Mouse (Mus musculus): ENCODE results near the gene Odf3b. TPM values are rescaled to one million over a fixed set of nuclear protein-coding genes. Genes with fewer than 3 reads are reported as not detected.

Odf3b gene
- polyA plus RNA-seq, 1 experiment = 106 TPM

- no peak for DNase-seq
- TF ChIP-seq CTCF (IDR thresholded peaks at IDR 0.05; ENCODE audit: insufficient read depth, low read length) = no peak
- no peak for TF ChIP-seq POLR2A (IDR thresholded peaks at IDR 0.05; ENCODE audit: borderline replicate concordance, extremely low read depth, low read depth, low read length)
- 88% methylated on average over 7 of the region's 7 CpGs for WGBS
- H3K4me3 ChIP-seq (replicated peaks; ENCODE audit: extremely low read depth, low read depth, low read length) = no peak within 1 kb of the TSS
- H3K4me1 ChIP-seq (ENCODE audit: control insufficient read depth, insufficient read depth, low read length) = no peaks in the 10 kb centered on the region
These were observed 44.8 kb downstream of the Odf3b start, which contains the start of gene Miox for GRCm38 (mm10) chr15:89334271-89334670. Gene Miox, plus strand, starts transcription at chr15:89334398.

Other genes starting within 250 kb of the Odf3b start
- 28.2 and 32.2 TPM in 2 replicates for gene Mapk12, start 238.6 kb downstream of the Odf3b start, polyA plus RNA-seq (2012; rRNA removed)
- 13.7 and 14.0 TPM in 2 replicates for gene Mapk11, start 229.7 kb downstream of the Odf3b start, polyA plus RNA-seq (2012; rRNA removed)
- gene Plxnb2, start 198.5 kb downstream of the Odf3b start, polyA plus RNA-seq (2012; rRNA removed) = 204 and 210 TPM in 2 replicates
- 15.6 and 17.2 TPM in 2 replicates for gene Dennd6b, start 182.8 kb downstream of the Odf3b start, polyA plus RNA-seq (2012; rRNA removed)
- gene Ppp6r2, start 167.7 kb downstream of the Odf3b start, polyA plus RNA-seq (2012; rRNA removed) = 153 and 372 TPM in 2 replicates
- 188 and 208 TPM in 2 replicates for gene Sbf1, start 64.0 kb downstream of the Odf3b start, polyA plus RNA-seq (2012; rRNA removed)
- gene Adm2, start 56.6 kb downstream of the Odf3b start, polyA plus RNA-seq (2012; rRNA removed) = 0.14 and 0.75 TPM in 2 replicates
- 0.24 and 1.2 TPM in 2 replicates for gene Miox, start 44.9 kb downstream of the Odf3b start, polyA plus RNA-seq (2012; rRNA removed)
- 81.7 and 84.4 TPM in 2 replicates for gene Lmf2, start 23.6 kb downstream of the Odf3b start, polyA plus RNA-seq (2012; rRNA removed)
- 105 and 117 TPM in 2 replicates for gene Ncaph2, start 23.6 kb downstream of the Odf3b start, polyA plus RNA-seq (2012; rRNA removed)
- gene Sco2, start 5.4 kb downstream of the Odf3b start, polyA plus RNA-seq (2012; rRNA removed) = 57.7 and 65.5 TPM in 2 replicates
- 14.4 and 21.5 TPM in 2 replicates for gene Tymp, start 2.2 kb downstream of the Odf3b start, polyA plus RNA-seq (2012; rRNA removed)
- gene Klhdc7b, start 5.6 kb upstream of the Odf3b start, polyA plus RNA-seq (2012; rRNA removed) = 0.03 and 0.07 TPM in 2 replicates
- gene Syce3, start 31.2 kb upstream of the Odf3b start, polyA plus RNA-seq (2012; rRNA removed) = not detected in 2 replicates
- 4.3 and 28.9 TPM in 2 replicates for gene Cpt1b, start 46.6 kb upstream of the Odf3b start, polyA plus RNA-seq (2012; rRNA removed)
- gene C730034F03Rik, start 50.3 kb upstream of the Odf3b start, polyA plus RNA-seq (2012; rRNA removed) = 0.45 and 0.73 TPM in 2 replicates
- 4.4 TPM in 1 of 2 replicates, not detected in the other for gene Gm44502, start 50.4 kb upstream of the Odf3b start, polyA plus RNA-seq (2012; rRNA removed)
- gene Chkb, start 50.6 kb upstream of the Odf3b start, polyA plus RNA-seq (2012; rRNA removed) = 51.3 and 67.1 TPM in 2 replicates
- gene Mapk8ip2, start 74.6 kb upstream of the Odf3b start, polyA plus RNA-seq (2012; rRNA removed) = 0.10 and 0.11 TPM in 2 replicates
- gene Arsa, start 98.1 kb upstream of the Odf3b start, polyA plus RNA-seq (2012; rRNA removed) = 57.7 and 62.4 TPM in 2 replicates
- gene Shank3, start 120.3 kb upstream of the Odf3b start, polyA plus RNA-seq (2012; rRNA removed) = 103 and 141 TPM in 2 replicates
- 2.8 and 2.9 TPM in 2 replicates for gene Acr, start 189.0 kb upstream of the Odf3b start, polyA plus RNA-seq (2012; rRNA removed)
- 14.7 and 18.7 TPM in 2 replicates for gene Rabl2, start 212.6 kb upstream of the Odf3b start, polyA plus RNA-seq (2012; rRNA removed)